Mouse (Mus musculus) regulatory T cell (primary cell): ENCODE measurements around the gene Slc17a9.

Source experiments
- in situ Hi-C: fragments of 300-600 bp; cut with MboI, MseI; formaldehyde crosslinking; loops from one replicate; pipeline ENCODE4 v1.15.1; 2025; ENCODE audit warnings: high pct_unique_total_duplicates

Slc17a9 gene

GRCm38 (mm10) chr2:180724585-180725413 lies at the start of gene Slc17a9:
TSS of gene Slc17a9 (plus strand) at chr2:180725263.
- in situ Hi-C loops: loop anchor here (10.0 kb wide), 1 partner anchor 470 kb away; the partner anchor contains the start of gene Rps21

GRCm38 (mm10) chr2:180676706-180677105 lies 48.4 kb upstream of the Slc17a9 start:
- in situ Hi-C loops: no loop called here

GRCm38 (mm10) chr2:180678609-180679140 lies 46.4 kb upstream of the Slc17a9 start:
- in situ Hi-C loops: no loop called here

- in situ Hi-C loops: no loop called here
Observed at GRCm38 (mm10) chr2:180681225-180681624, 43.8 kb upstream of the Slc17a9 start.

GRCm38 (mm10) chr2:180683524-180683923 lies 41.5 kb upstream of the Slc17a9 start:
- in situ Hi-C loops: no loop called here

- in situ Hi-C loops: no loop called here
Observed at GRCm38 (mm10) chr2:180684031-180684430, 41.0 kb upstream of the Slc17a9 start.

- in situ Hi-C loops: no loop called here
Observed at GRCm38 (mm10) chr2:180689841-180690240, 35.2 kb upstream of the Slc17a9 start.

GRCm38 (mm10) chr2:180692630-180693029 lies 32.4 kb upstream of the Slc17a9 start:
- in situ Hi-C loops: no loop called here

GRCm38 (mm10) chr2:180695176-180695575 lies 29.9 kb upstream of the Slc17a9 start:
- in situ Hi-C loops: no loop called here

GRCm38 (mm10) chr2:180700457-180700856 lies 24.6 kb upstream of the Slc17a9 start:
- in situ Hi-C loops: loop anchor here (10.0 kb wide), 1 partner anchor 264 kb away; the partner anchor contains the start of gene Arfgap1

- in situ Hi-C loops: loop anchor here (10.0 kb wide), 1 partner anchor 264 kb away; the partner anchor contains the start of gene Arfgap1
Observed at GRCm38 (mm10) chr2:180701053-180701766, 23.9 kb upstream of the Slc17a9 start.

GRCm38 (mm10) chr2:180701767-180702621 lies 23.1 kb upstream of the Slc17a9 start:
- in situ Hi-C loops: loop anchor here (10.0 kb wide), 1 partner anchor 263 kb away; the partner anchor contains the start of gene Arfgap1

GRCm38 (mm10) chr2:180702701-180703149 lies 22.3 kb upstream of the Slc17a9 start:
- in situ Hi-C loops: loop anchor here (10.0 kb wide), 1 partner anchor 262 kb away; the partner anchor contains the start of gene Arfgap1

GRCm38 (mm10) chr2:180703175-180703574 lies 21.9 kb upstream of the Slc17a9 start:
- in situ Hi-C loops: loop anchor here (10.0 kb wide), 1 partner anchor 262 kb away; the partner anchor contains the start of gene Arfgap1

GRCm38 (mm10) chr2:180703645-180704359 lies 21.3 kb upstream of the Slc17a9 start:
- in situ Hi-C loops: loop anchor here (10.0 kb wide), 1 partner anchor 261 kb away; the partner anchor contains the start of gene Arfgap1

GRCm38 (mm10) chr2:180704591-180704990 lies 20.5 kb upstream of the Slc17a9 start:
- in situ Hi-C loops: loop anchor here (10.0 kb wide), 1 partner anchor 260 kb away; the partner anchor contains the start of gene Arfgap1

GRCm38 (mm10) chr2:180705066-180705465 lies 20.0 kb upstream of the Slc17a9 start:
- in situ Hi-C loops: loop anchor here (10.0 kb wide), 1 partner anchor 260 kb away; the partner anchor contains the start of gene Arfgap1

GRCm38 (mm10) chr2:180705975-180706374 lies 19.1 kb upstream of the Slc17a9 start:
- in situ Hi-C loops: loop anchor here (10.0 kb wide), 1 partner anchor 259 kb away; the partner anchor contains the start of gene Arfgap1

GRCm38 (mm10) chr2:180709023-180709922 lies 15.8 kb upstream of the Slc17a9 start:
- in situ Hi-C loops: loop anchor here (10.0 kb wide), 1 partner anchor 256 kb away; the partner anchor contains the start of gene Arfgap1
